Mouse (Mus musculus) liver, adult 2 months (tissue): Measurements from ENCODE around the gene Glb1l. TPM values are rescaled to one million over a fixed set of nuclear protein-coding genes. Genes with fewer than 3 reads are reported as not detected.

Experiments used
- DNase-seq: peaks from one replicate; pipeline ENCODE4 v3.0.0-alpha.2; 2011; ENCODE audit warnings: low read depth, low spot score; ENCODE audit errors: extremely low read depth
- H3K27ac ChIP-seq: fragments of 200-500 bp; replicated peaks from 2 replicates; pipeline ENCODE4 v1.5.1; 2012; ENCODE audit warnings: low read depth, mild to moderate bottlenecking, control low read depth, inconsistent platforms, low read length; ENCODE audit not compliant: insufficient read depth
- H3K27me3 ChIP-seq: fragments of 200-500 bp; 2 replicates; pipeline ENCODE4 v1.6.1; 2012; ENCODE audit warnings: mild to moderate bottlenecking, moderate library complexity, low read length, inconsistent platforms; ENCODE audit not compliant: control insufficient read depth, insufficient read depth
- H3K36me3 ChIP-seq: fragments of 200-500 bp; 2 replicates; pipeline ENCODE4 v1.6.1; 2012; ENCODE audit warnings: low read length, inconsistent platforms; ENCODE audit not compliant: control insufficient read depth, insufficient read depth
- H3K4me1 ChIP-seq: fragments of 200-500 bp; 2 replicates; pipeline ENCODE4 v1.6.1; 2011; ENCODE audit warnings: low read length; ENCODE audit not compliant: control insufficient read depth, insufficient read depth
- H3K4me3 ChIP-seq: fragments of 200-500 bp; 2 replicates; pipeline ENCODE4 v1.5.1; 2011; ENCODE audit warnings: low read depth, mild to moderate bottlenecking, control low read depth, low read length, moderate library complexity; ENCODE audit not compliant: insufficient read depth
- H3K79me2 ChIP-seq: fragments of 200-500 bp; 2 replicates; pipeline ENCODE4 v1.6.1; 2012; ENCODE audit warnings: inconsistent platforms, mild to moderate bottlenecking, low read length, moderate library complexity; ENCODE audit not compliant: control insufficient read depth, insufficient read depth
- H3K9ac ChIP-seq: fragments of 200-500 bp; 2 replicates; pipeline ENCODE4 v1.6.1; 2012; ENCODE audit warnings: low read depth, mild to moderate bottlenecking, control low read depth, inconsistent platforms, low read length
- CTCF ChIP-seq: fragments of 200-500 bp; IDR thresholded peaks from 2 replicates; pipeline ENCODE4 v1.5.1; 2011; ENCODE audit warnings: low read depth, low read length, control low read depth
- POLR2A ChIP-seq: fragments of 200-500 bp; IDR thresholded peaks from 2 replicates; pipeline ENCODE4 v1.6.1; 2011; ENCODE audit warnings: low read length, control low read depth; ENCODE audit not compliant: insufficient read depth; ENCODE audit errors: extremely low read depth
- WGBS: fragments of 180-500 bp; shearing (Covaris S2); methylation state at CpG from one replicate; pipeline ENCODE4 v1.1.7; 2018; 5-methylcytosine and 5-hydroxymethylcytosine counted together
- polyA plus RNA-seq: library from polyadenylated mRNA; depleted of rRNA; stranded (reverse); fragments of >200 nt; gene quantifications from 2 replicates; pipeline ENCODE4 v1.2.3, GENCODE M21; 2012
- total RNA-seq: library from RNA; depleted of rRNA; stranded (reverse); fragments of >200 nt; gene quantifications from 2 replicates; pipeline ENCODE4 v1.2.3, GENCODE M21; 2014

Gene Glb1l
- total and polyA plus RNA-seq, 2 experiments, result 2.1 to 4.8 TPM

DNA sequence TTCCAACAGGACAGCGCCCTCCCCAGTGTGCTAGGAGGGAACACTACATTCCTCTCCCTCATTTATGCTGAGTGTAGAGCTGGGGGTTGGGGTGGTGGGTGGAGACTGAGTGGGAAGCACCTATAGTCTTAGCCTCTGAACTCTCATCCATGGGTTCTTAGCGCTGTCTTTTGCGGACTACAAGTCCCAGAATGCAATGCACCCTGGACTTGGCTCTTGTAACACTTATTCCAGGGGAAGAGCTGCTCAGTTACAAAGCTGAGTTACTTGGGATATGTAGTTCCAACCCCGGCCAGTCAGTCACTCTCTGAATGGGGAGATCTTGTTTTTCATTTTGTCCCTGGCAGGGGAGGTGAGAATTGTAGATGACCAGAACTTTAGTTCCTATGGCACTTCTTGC lies 34.2 kb upstream of the Glb1l start:
- H3K4me3 ChIP-seq, result no peak overlapping the region
- no peaks in the 10 kb centered on the region for H3K79me2 ChIP-seq
- H3K9ac ChIP-seq, result no peak overlapping the region
- H3K27me3 ChIP-seq, result no peaks in the 10 kb centered on the region
- H3K27ac ChIP-seq, result no peak overlapping the region
- H3K36me3 ChIP-seq, result peaks cover 5% of the 10 kb centered on the region
- 67% methylated on average over 4 of the region's 4 CpGs for WGBS
- TF ChIP-seq CTCF (no peak), POLR2A (no peak)
- DNase-seq, result peak; percentile 51
- H3K4me1 ChIP-seq, result no peaks in the 10 kb centered on the region

- TF ChIP-seq POLR2A (no peak), CTCF (no peak)
- 97% methylated on average over 12 of the region's 12 CpGs for WGBS
- no peak overlapping the region for H3K9ac ChIP-seq
- DNase-seq, result no peak
- H3K36me3 ChIP-seq, result peaks cover 8% of the 10 kb centered on the region
- no peaks in the 10 kb centered on the region for H3K27me3 ChIP-seq
- no peak overlapping the region for H3K27ac ChIP-seq
- H3K4me3 ChIP-seq, result no peak overlapping the region
- no peaks in the 10 kb centered on the region for H3K4me1 ChIP-seq
- no peaks in the 10 kb centered on the region for H3K79me2 ChIP-seq
Observed at GRCm38 (mm10) chr1:75244175-75244826, 33.7 kb upstream of the Glb1l start.

DNA sequence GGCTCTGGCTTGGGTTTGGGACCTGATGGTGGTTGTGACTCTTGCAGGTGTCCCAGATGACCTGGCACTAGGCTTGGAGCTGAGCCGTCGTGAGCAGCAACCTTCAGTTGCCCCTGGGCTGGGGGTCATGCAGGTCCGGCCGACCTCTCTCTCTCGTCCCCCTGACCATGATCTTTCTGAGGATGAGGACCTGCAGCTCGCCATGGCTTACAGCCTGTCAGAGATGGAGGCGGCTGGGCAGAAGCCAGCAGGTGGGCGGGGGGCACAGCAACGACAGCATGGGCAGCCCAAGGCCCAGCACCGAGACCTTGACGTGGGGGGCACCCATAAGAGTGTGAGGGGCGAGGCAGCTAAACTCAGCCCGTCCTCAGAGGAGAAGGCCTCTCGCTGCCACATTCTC lies 32.8 kb upstream of the Glb1l start:
- Histone ChIP-seq H3K79me2 (no peaks in the 10 kb centered on the region), H3K4me1 (no peaks in the 10 kb centered on the region), H3K27me3 (no peaks in the 10 kb centered on the region), H3K9ac (no peak overlapping the region), H3K36me3 (peaks cover 8% of the 10 kb centered on the region), H3K4me3 (no peak overlapping the region), H3K27ac (no peak overlapping the region)
- DNase-seq, result no peak
- 94% methylated on average over 14 of the region's 14 CpGs for WGBS
- TF ChIP-seq CTCF, result no peak
- TF ChIP-seq POLR2A, result no peak

DNA sequence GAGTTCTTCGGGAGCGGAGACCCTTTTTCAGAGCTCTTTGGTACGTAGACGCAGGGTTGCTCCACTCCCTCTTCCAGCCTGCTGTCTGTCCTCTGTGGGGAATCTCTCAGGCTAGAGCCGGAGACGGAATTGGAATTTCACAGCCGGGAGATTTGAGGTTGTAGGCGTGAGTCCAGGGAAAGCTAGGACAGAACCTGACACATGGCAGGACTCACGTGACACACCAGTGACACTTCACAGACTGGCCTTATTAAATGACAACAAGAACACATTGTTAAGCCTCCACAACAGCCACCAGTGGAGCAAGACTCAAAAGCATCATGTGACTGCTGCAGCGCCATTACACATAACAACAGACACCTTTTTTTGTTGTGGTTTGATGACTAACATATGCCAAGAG lies 29.0 kb upstream of the Glb1l start:
- TF ChIP-seq POLR2A (no peak), CTCF (no peak)
- no peak overlapping the region for H3K27ac ChIP-seq

DNA sequence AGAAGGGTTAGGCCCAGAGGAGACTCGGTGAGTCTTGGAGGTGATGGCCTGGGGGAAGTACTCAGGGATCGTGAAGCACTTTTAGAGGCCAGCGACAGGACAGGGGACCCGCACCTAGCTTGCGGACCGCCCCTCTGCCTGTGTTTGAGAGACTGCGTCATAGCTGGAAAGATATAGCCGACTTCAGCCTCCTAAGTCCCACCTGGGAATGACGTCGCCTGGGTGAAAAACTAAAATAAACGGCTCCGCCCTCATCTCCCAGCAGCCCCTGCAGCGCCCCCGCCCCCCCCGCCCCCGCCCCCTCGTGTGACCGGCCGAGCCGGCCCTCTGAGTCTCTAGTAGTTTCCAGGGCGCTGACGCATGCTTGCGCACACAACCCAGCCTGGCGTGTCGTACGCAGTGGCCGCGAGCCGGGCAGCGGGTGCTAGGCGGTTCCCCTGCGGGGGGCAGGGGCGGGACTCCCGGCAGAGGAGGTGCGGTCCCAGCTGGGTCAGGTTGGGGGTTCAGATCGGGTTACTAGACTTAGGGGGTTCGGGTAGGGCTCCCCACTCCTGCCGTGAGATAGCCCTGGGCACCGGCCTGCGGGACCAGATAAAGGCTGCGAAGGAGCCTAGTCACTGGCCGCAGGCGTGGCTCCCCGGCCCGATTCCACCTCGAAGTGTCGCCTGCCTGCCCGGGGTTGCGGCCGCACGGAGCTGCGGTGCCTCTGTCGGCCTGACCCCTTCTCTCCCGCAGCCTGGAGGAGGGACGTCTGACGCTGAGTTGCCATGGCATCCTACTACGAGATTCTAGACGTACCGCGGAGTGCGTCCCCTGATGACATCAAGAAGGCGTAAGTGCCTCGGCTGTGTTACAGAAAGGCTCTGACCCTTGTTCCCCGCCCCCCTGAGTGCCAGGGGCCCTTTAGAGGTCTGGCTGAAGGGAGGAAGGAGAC lies 25.8 kb upstream of the Glb1l start, which contains the start of gene Dnajb2:
Gene Dnajb2 (plus strand): TSS at position 290 of the 934 bp plus-strand sequence.
- H3K79me2 ChIP-seq, result peaks cover 6% of the 10 kb centered on the region; the same call in 1 of the 2 replicates
- H3K27ac ChIP-seq, result peak within 1 kb of the TSS; percentile 95
- peak within 1 kb of the TSS; percentile 91 for H3K9ac ChIP-seq
- TF ChIP-seq CTCF (0 out of 2 replicates have a peak, but pooled peaks have one; percentile 8), POLR2A (peak; percentile 63)
- WGBS, result under 1% methylated on average over 64 of the region's 64 CpGs
- H3K4me3 ChIP-seq, result peak within 1 kb of the TSS; percentile 67
- H3K27me3 ChIP-seq, result no peaks in the 10 kb centered on the region
- H3K4me1 ChIP-seq, result peaks cover 12% of the 10 kb centered on the region
- DNase-seq, result peak; percentile 80
- H3K36me3 ChIP-seq, result peaks cover 6% of the 10 kb centered on the region

More for the DNA sequence above, 29.0 kb upstream of the Glb1l start:
- WGBS, result 95% methylated on average over 10 of the region's 10 CpGs
- no peak overlapping the region for H3K4me3 ChIP-seq
- DNase-seq, result no peak
- H3K4me1 ChIP-seq, result peaks cover 11% of the 10 kb centered on the region
- H3K36me3 ChIP-seq, result peaks cover 8% of the 10 kb centered on the region
- H3K79me2 ChIP-seq, result peaks cover 6% of the 10 kb centered on the region; the same call in 1 of the 2 replicates
- H3K9ac ChIP-seq, result no peak overlapping the region
- no peaks in the 10 kb centered on the region for H3K27me3 ChIP-seq
